Mouse (Mus musculus): Measurements from ENCODE around the gene Zfp87.

Gene Zfp87

GRCm38 (mm10) chr13:67525753-67526410 is at the start of gene Zfp87, which contains the start of gene Gm26965:
Zfp87 (minus strand) TSS chr13:67526177.
Gm26965 (minus strand) TSS chr13:67526151.
- DNase-seq (ENCODE audit: low spot score) = peak; percentile 95

GRCm38 (mm10) chr13:67572591-67573189 is 46.7 kb upstream of the Zfp87 start:
- DNase-seq (ENCODE audit: low spot score) = no peak

- no peak for DNase-seq (ENCODE audit: low spot score)
These were observed 27.8 kb upstream of the Zfp87 start, which contains the start of gene Zfp748 for GRCm38 (mm10) chr13:67553730-67554129. Zfp748 (minus strand) TSS chr13:67553830.

GRCm38 (mm10) chr13:67552505-67553346 is 26.7 kb upstream of the Zfp87 start:
- peak; percentile 89 for DNase-seq (ENCODE audit: low spot score)

GRCm38 (mm10) chr13:67545941-67546340 is 20.0 kb upstream of the Zfp87 start:
- no peak for DNase-seq (ENCODE audit: low spot score)

DNA sequence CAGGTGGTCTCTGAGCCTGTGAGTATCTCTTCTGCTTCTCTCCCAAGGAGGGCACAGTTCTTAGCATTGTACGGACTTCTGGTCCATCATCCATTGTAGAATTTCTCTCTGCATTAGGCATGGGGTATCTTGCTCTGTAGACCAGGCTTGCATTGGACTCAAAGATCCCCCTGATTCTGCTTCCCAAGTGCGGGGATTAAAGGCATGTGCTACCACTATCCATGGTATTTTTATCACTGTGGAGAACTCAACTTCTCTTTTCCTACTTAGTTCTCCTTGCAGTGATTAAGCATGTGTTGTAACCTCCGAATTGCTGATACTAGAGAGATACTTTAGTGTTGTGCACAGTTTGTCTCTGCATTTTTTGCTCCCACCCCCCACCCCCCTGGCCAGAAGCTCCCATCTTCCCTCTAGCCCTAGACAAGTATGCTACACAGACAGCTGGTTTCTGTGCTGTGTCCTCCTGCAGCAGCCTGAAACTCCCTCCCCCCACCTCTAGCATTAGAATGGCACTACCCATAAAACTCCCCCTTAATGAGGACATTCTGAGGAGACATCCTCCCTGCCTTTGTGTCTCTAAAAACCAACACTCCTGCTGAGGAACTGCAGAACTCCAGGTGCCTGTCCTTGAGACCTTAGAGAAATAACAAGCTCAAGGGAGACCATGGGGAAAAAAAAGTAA is 1.2 kb upstream of the Zfp87 start:
- DNase-seq (ENCODE audit: low spot score) = no peak

DNA sequence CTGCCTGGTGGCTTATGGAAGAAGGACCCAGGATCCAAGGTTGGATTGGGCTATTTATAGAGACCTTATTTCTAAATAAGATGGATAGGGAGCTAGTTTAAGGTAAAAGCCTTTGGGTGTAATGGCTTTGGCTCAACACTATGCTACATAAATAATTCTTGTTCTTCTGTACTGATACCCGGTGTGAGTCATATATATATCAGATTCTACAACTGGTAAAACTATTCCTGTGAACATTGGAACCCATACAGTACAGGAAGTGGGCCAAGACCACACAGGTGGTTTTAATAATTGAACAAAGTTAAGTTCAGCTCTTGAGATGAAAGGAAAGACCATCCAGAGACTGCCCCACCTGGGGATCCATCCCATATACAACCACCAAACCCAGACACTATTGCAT is 25.1 kb downstream of the Zfp87 start:
- no peak for DNase-seq (ENCODE audit: low spot score)

DNA sequence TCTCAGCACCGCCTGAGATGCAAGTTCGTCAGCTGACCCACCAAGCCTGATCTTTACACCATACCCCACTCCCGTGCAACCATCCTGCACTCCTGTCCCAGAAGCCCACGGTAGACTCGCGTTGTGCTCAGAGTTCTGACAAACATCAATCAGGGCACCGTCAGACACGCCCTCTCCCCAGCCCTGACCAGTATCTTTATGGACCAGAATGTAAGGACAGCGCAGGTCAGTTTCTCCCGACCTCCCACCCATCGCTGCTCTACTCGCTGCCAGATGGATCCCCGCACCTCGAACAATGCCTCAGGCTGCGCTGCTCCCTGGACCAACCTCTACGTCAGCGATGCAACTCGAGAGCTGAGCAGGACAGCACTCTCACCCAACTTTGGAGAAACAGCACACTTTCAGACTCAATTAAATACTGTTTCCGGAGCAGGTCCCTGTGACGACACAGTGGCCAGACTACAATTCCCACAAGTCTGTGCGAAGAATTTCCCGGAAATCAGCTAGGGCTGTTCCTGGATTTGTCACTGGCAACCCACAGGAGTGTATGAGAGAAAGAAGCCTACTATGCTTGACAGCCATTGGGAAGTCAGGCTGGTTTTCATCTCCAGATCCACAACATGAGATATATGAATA is 25.8 kb downstream of the Zfp87 start, which contains the start of gene Zfp58:
Zfp58 (minus strand) TSS at position 472 of the 636 bp plus-strand sequence.
- peak; percentile 90 for DNase-seq (ENCODE audit: low spot score)

GRCm38 (mm10) chr13:67495631-67496030 is 30.3 kb downstream of the Zfp87 start:
- DNase-seq (ENCODE audit: low spot score) = no peak

DNA sequence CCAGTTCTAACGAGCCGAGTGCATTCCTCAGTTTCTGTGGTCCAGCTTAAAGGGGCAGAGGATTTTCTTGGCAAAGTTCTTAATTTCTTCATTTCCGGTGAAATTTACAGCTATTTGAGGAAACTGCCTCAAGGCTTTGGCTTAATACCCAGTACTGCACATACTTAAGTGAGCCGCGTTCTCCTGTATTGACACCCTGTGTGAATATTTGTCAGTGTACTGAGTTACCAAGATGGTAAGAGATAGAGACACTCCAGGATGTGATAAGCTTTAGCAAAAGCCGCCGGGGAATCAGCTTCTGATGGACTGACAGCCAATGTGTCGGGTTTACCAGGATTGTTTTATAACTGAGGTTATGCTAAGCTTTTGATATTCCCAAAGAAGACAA is 41.6 kb downstream of the Zfp87 start:
- no peak for DNase-seq (ENCODE audit: low spot score)

DNA sequence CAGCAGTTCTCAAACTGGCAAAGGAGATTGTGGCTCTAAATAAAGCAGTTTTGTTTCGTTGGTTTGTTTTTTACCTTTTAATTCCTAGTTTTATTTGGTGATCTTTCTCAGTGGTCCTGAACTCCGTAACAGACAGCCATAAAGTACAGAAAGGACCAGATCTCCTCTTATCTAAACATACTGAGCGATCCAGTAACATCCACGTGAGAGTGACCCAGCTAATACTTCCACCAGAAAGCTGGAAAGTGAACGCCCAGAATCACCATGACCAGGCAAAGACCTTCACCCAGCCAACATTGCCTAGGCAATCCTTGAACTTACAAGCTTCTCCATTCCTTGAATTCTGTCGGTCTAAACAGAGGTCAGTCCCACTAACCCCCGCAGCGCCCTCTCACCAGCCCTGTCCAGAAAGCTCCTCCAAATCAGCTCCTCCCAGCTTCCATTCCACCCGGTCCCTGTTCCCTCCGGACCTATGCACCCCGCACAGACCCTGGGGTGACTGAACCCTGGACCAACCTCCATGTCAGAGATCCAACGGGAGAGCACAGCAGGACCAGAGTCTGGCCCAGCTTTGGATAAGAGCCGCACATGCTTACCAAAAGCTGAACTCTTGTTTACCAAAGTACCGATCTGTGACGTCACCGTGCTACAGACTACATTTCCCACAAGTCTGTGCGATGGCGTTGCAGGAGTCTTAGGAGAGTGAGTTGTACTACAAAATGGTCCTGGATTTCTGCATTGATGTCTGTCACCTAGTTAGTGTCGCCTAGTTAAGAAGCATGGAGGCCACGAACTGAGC is 42.2 kb downstream of the Zfp87 start, which contains the start of gene Zfp874b:
Zfp874b (minus strand) TSS at position 634 of the 799 bp plus-strand sequence.
- peak; percentile 87 for DNase-seq (ENCODE audit: low spot score)

DNA sequence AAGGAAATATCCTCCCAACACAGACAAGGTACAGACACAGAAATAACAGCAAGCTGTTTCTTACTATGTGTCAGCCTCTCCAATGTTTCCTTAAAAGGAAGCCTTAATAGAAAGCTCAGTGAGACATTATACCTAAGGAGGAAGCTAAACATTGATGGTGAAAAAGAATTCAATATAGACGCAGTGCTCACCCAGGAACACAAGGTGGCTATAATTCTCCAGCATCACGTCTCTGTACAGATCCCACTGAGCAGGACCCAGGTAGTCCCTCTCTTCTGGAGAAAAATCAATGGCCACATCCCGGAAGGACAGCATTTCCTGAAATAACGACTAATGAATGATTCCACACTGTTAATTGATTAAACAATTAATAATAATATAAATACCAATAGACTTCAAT is 44.4 kb downstream of the Zfp87 start:
- peak; percentile 10 for DNase-seq (ENCODE audit: low spot score)

DNA sequence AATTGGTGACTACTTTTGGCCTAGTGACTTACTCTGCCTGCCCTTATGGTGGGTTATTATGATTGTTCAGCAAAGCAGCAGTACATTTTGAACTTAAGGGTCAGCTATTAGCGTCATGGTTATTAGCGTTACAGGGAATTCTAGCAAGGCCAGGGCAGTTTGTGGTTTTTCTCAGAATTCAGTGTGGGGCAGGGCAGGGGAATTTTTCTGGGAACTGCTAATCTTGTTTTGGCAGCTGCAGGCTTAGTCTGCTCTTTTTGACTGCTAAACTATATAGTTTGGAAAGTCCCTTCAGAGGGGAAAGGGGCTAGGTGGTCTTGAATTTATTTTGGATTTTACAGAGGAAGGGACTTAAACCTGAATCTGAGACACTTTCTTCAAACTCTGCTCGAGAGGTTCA is 56.7 kb downstream of the Zfp87 start:
- DNase-seq (ENCODE audit: low spot score) = no peak

Measured in retina, embryonic 14.5 days (tissue).